Mouse (Mus musculus): ENCODE measurements around the gene Tmem106c. TPM values are rescaled to one million over a fixed set of nuclear protein-coding genes. Genes with fewer than 3 reads are reported as not detected.

Gene Tmem106c
- polyA plus RNA-seq, 1 experiment from 2014 or later = 54.3 TPM

DNA sequence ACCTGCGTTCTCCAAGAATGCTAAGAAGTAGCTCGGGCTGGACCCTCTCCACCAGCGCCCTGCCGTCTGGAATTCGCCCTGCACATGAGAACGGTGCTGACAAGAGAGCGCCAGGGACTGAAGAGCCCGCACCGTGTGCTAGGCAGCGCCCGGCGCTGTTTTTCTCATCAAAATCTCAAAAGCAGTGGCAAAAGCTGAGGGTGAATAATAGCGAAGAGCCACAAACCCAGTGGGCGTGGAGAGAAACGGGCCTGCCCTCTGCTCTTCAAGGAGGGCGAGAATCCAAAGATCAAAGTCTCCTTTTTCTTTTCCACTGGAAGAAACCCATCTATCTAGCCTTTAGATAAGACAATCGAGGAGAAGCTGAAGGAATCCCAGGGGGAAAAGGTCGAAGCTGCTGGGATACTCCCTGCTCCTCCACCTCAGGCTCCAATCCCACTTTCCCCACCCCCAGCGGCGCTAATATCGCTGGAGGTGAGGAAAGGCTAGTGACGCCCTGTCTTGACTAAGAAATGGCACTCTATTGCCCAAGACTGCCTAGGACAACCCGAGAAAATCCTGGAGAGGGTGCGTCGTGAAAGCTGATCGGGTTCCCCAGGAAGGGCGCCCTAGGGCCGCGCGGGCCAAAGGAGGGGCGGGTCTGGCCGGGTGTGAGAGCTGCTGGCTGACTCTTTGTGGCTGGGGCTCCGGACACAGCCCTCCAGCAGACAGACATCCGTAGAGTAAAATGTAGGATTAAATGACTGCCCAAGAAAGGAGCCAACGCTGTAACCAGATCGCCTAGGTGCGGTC is 37.5 kb downstream of the Tmem106c start:
- 4% methylated on average over 37 of the region's 37 CpGs for WGBS (ENCODE audit: missing documents)
- Histone ChIP-seq H3K36me3 (ENCODE audit: inconsistent target) (no peaks in the 10 kb centered on the region), H3K4me3 (ENCODE audit: inconsistent target) (no peak overlapping the region), H3K79me2 (ENCODE audit: inconsistent target) (no peaks in the 10 kb centered on the region), H3K27ac (no peak overlapping the region)

GRCm38 (mm10) chr15:98002113-98002990 is 38.4 kb downstream of the Tmem106c start:
- 4% methylated on average over 36 of the region's 42 CpGs for WGBS (ENCODE audit: missing documents)
- Histone ChIP-seq H3K36me3 (ENCODE audit: inconsistent target) (no peaks in the 10 kb centered on the region), H3K79me2 (ENCODE audit: inconsistent target) (no peaks in the 10 kb centered on the region), H3K4me3 (ENCODE audit: inconsistent target) (no peak overlapping the region), H3K27ac (no peak overlapping the region)

- H3K79me2 ChIP-seq (ENCODE audit: inconsistent target) = no peaks in the 10 kb centered on the region
- no peak overlapping the region for H3K27ac ChIP-seq
- H3K36me3 ChIP-seq (ENCODE audit: inconsistent target) = no peaks in the 10 kb centered on the region
- WGBS (ENCODE audit: missing documents) = 5% methylated on average over 41 of the region's 42 CpGs
- no peak overlapping the region for H3K4me3 ChIP-seq (ENCODE audit: inconsistent target)
Measured at GRCm38 (mm10) chr15:98002991-98003821, 39.2 kb downstream of the Tmem106c start.

DNA sequence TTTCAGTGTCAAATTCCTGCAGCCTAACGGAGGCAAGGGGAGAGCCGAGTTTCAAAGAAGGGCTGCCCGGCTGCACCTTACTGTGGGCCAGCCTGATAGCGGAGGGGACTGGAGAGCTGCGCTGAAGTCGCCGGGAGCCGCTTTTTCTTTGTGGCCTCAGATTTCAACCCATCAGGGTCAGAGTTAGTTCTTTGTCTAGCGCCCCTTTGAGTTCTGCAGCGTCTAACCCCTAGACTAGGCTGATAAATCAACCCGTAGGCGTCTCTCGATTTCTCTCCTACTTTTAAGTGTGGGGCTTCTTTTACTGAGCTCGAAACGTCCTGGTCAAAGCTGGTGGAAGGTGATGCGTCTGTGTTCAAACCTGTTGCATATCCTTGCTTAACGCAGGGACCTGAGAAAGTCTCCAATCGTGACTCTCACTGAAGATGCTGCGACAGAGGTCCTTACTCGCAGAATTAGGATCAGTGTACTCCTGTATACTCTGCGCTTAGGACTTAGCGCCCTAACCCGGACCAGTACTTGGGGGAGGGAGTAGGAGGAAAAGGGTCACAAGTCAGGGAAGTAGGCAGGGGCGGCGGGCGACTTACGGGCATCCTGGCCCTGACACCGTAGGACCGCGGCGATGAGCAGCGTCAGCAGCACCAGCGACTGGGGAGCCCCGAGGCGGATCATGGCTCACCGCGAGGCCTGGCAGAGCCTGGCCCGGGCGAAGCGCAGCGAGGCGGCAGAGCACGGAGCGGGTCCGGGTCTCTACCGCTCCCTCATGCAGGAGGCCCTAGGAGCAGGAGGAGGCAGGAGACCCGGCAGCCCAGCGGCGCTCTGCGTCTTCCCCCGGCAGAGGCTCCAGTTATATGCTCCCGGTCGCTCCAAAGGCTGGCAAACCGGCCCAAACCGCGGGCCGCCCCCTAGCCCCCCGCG is 40.1 kb downstream of the Tmem106c start, which contains the start of gene Col2a1:
TSS of gene Col2a1 (minus strand) at position 874 of the 918 bp plus-strand sequence.
- Histone ChIP-seq H3K27ac (no peak within 1 kb of the TSS), H3K4me3 (ENCODE audit: inconsistent target) (no peak within 1 kb of the TSS), H3K79me2 (ENCODE audit: inconsistent target) (no peaks in the 10 kb centered on the region), H3K36me3 (ENCODE audit: inconsistent target) (no peaks in the 10 kb centered on the region)
- WGBS (ENCODE audit: missing documents) = 2% methylated on average over 59 of the region's 59 CpGs

- Histone ChIP-seq H3K79me2 (ENCODE audit: inconsistent target) (no peaks in the 10 kb centered on the region), H3K4me3 (ENCODE audit: inconsistent target) (no peak overlapping the region), H3K27ac (no peak overlapping the region), H3K36me3 (ENCODE audit: inconsistent target) (no peaks in the 10 kb centered on the region)
- 3% methylated on average over 18 of the region's 19 CpGs for WGBS (ENCODE audit: missing documents)
Measured at GRCm38 (mm10) chr15:98004740-98005159, 40.8 kb downstream of the Tmem106c start.

GRCm38 (mm10) chr15:98005181-98005580 is 41.2 kb downstream of the Tmem106c start:
- H3K79me2 ChIP-seq (ENCODE audit: inconsistent target) = no peaks in the 10 kb centered on the region
- H3K36me3 ChIP-seq (ENCODE audit: inconsistent target) = no peaks in the 10 kb centered on the region
- no peak overlapping the region for H3K4me3 ChIP-seq (ENCODE audit: inconsistent target)
- 25% methylated on average over 11 of the region's 11 CpGs for WGBS (ENCODE audit: missing documents)
- H3K27ac ChIP-seq = no peak overlapping the region

GRCm38 (mm10) chr15:98012810-98013209 is 48.8 kb downstream of the Tmem106c start:
- H3K36me3 ChIP-seq (ENCODE audit: inconsistent target) = no peaks in the 10 kb centered on the region

DNA sequence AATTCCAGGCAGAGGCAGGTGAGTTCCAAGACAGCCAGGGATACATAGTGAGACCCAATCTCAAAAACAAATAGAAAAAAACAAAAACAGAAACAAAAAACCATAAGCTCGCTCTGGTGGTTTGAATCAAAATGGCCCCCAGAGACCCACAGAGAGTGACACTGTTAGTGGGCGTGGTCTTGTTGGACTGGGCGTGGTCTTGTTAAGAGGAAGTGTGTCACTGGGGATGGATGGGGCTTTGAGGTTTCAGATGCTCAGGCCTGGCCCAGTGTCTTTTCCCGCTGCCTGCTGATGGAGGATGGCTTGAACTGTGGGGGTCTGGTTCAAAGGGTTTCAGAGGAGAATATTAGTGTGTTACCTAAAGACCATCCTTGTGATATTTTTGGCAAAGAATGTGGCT is 53.9 kb downstream of the Tmem106c start:
- H3K27ac ChIP-seq = no peak overlapping the region
- no peaks in the 10 kb centered on the region for H3K79me2 ChIP-seq (ENCODE audit: inconsistent target)
- WGBS (ENCODE audit: missing documents) = 63% methylated on average over 4 of the region's 4 CpGs
- no peak overlapping the region for H3K4me3 ChIP-seq (ENCODE audit: inconsistent target)
- H3K36me3 ChIP-seq (ENCODE audit: inconsistent target) = no peaks in the 10 kb centered on the region

More at GRCm38 (mm10) chr15:98012810-98013209, 48.8 kb downstream of the Tmem106c start:
- no peak overlapping the region for H3K4me3 ChIP-seq (ENCODE audit: inconsistent target)
- 93% methylated on average over 3 of the region's 6 CpGs for WGBS (ENCODE audit: missing documents)
- H3K27ac ChIP-seq = no peak overlapping the region
- no peaks in the 10 kb centered on the region for H3K79me2 ChIP-seq (ENCODE audit: inconsistent target)

DNA sequence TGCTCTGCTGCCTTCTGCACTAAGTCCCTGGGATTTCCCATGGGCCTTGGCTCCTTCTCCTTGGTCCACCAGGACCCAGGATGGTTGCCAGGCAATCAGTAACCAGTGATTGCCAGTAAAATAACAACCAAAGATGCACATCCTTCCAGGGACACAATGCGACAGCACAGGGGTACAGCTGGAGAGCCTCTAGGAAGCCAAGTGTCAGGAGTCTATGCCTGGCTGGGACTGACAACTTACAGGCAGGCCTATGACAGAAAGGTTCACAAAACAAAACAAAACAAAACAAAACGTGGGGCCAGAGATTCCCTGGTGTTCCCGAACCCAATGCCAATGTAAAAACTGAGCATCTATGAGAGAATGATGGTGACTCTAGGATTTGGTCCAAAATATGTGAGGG is 55.0 kb downstream of the Tmem106c start:
- H3K79me2 ChIP-seq (ENCODE audit: inconsistent target) = no peaks in the 10 kb centered on the region
- no peak overlapping the region for H3K4me3 ChIP-seq (ENCODE audit: inconsistent target)
- WGBS (ENCODE audit: missing documents) = 80% methylated on average over 3 of the region's 3 CpGs
- H3K36me3 ChIP-seq (ENCODE audit: inconsistent target) = no peaks in the 10 kb centered on the region
- no peak overlapping the region for H3K27ac ChIP-seq

Other genes starting within 250 kb of the Tmem106c start
- 0.66 to 0.98 TPM in 2 of 3 replicates, not detected in the other for gene Endou, start 232.9 kb upstream of the Tmem106c start, polyA plus RNA-seq (2018)
- 5.0 to 10.9 TPM (median 10.2 TPM) in 3 replicates for gene Rapgef3, start 196.2 kb upstream of the Tmem106c start, polyA plus RNA-seq (2018)
- 221 to 258 TPM (median 233 TPM) in 3 replicates for gene Slc48a1, start 185.7 kb upstream of the Tmem106c start, polyA plus RNA-seq (2018)
- gene Hdac7, start 119.7 kb upstream of the Tmem106c start, polyA plus RNA-seq (2018) = 2.1 to 3.4 TPM (median 2.6 TPM) in 3 replicates
- gene Vdr, start 53.6 kb upstream of the Tmem106c start, polyA plus RNA-seq (2018) = 0.11 to 0.61 TPM (median 0.16 TPM) in 3 replicates
- not detected in 3 replicates for gene Col2a1, start 40.5 kb downstream of the Tmem106c start, polyA plus RNA-seq (2018)
- gene Pfkm, start 128.4 kb downstream of the Tmem106c start, polyA plus RNA-seq (2018) = 4.4 to 6.7 TPM (median 5.4 TPM) in 3 replicates
- 11.1 to 14.4 TPM (median 13.4 TPM) in 3 replicates for gene Senp1, start 129.5 kb downstream of the Tmem106c start, polyA plus RNA-seq (2018)
- 26.1 to 34.8 TPM (median 30.3 TPM) in 3 replicates for gene Asb8, start 201.4 kb downstream of the Tmem106c start, polyA plus RNA-seq (2018)
- not detected in 3 replicates for gene Ccdc184, start 203.0 kb downstream of the Tmem106c start, polyA plus RNA-seq (2018)
- not detected in 3 replicates for gene Olfr288, start 231.3 kb downstream of the Tmem106c start, polyA plus RNA-seq (2018)